16 mouse cellular contexts compared by ENCODE assay signal in genomic region chr15:95765936-95766335, GRCm38 (mm10).
"Had no signal": no experiment of that assay in that cellular context is flagged by ENCODE, and none has a peak within 500 bp of the region (broad histone marks: within the 10 kb centered on the region; RNA-seq: fewer than 3 reads in every experiment).

No protein-coding gene starts in this region.

- H3K4me3 ChIP-seq: midbrain, embryonic 10.5 days; midbrain, embryonic 13.5 days; myocyte; neural tube, embryonic 13.5 days; neural tube, embryonic 15.5 days; stomach, embryonic 15.5 days had no signal

- H3K9ac ChIP-seq: liver, embryonic 14.5 days; lung, embryonic 14.5 days; midbrain, embryonic 13.5 days; neural tube, embryonic 13.5 days; neural tube, embryonic 15.5 days; stomach, embryonic 15.5 days had no signal

- H3K9me3 ChIP-seq: midbrain, embryonic 10.5 days; midbrain, embryonic 13.5 days; neural tube, embryonic 13.5 days; neural tube, embryonic 15.5 days; stomach, embryonic 15.5 days had no signal

- H3K27ac ChIP-seq: liver, embryonic 14.5 days; midbrain, embryonic 10.5 days; midbrain, embryonic 13.5 days; neural tube, embryonic 13.5 days; neural tube, embryonic 15.5 days; stomach, embryonic 15.5 days; stomach, postnatal 0 days had no signal

- H3K4me1 ChIP-seq: midbrain, embryonic 13.5 days; neural tube, embryonic 13.5 days; neural tube, embryonic 15.5 days; stomach, embryonic 15.5 days had no signal

- H3K36me3 ChIP-seq: midbrain, embryonic 10.5 days; midbrain, embryonic 13.5 days; neural tube, embryonic 13.5 days; neural tube, embryonic 15.5 days; stomach, embryonic 15.5 days had no signal

- DNase-seq: lung, adult 18-20 months; lung, embryonic 14.5 days; lung, postnatal 10 days; lung, postnatal 4 days; right cerebral cortex, postnatal 14 days; thymus, postnatal 25 days; thymus, postnatal 4 days had no signal

- H3K4me2 ChIP-seq: lung, embryonic 14.5 days; midbrain, embryonic 13.5 days; neural tube, embryonic 13.5 days; neural tube, embryonic 15.5 days; stomach, embryonic 15.5 days had no signal

- H3K27me3 ChIP-seq: midbrain, embryonic 13.5 days; neural tube, embryonic 15.5 days; stomach, embryonic 15.5 days had no signal

- ATAC-seq: midbrain, embryonic 13.5 days; midbrain, embryonic 16.5 days had no signal
